ENCODE assay signal across 9 mouse cellular contexts in genomic region chr4:135985769-135986168, GRCm38 (mm10). TPM values are rescaled to one million over a fixed set of nuclear protein-coding genes. Genes with fewer than 3 reads are reported as not detected.
DNase-seq lines count a peak whose midpoint lies in the region; ATAC-seq and TF ChIP-seq lines count a peak whose summit lies in the region.
"Had no signal": no experiment of that assay in that cellular context is flagged by ENCODE, and none has a peak within 500 bp of the region (broad histone marks: within the 10 kb centered on the region; RNA-seq: fewer than 3 reads in every experiment).

No protein-coding gene starts in this region.

- no peak for TF ChIP-seq CTCF in gastrocnemius, adult 2 months (IDR thresholded peaks at IDR 0.05)
- no peak for TF ChIP-seq CTCF in CH12.LX (conservative IDR thresholded peaks at IDR 0.05 in 1 of 2, IDR thresholded peaks at IDR 0.05 in 1 of 2; ENCODE audit: low read depth in 2 of 2, low read length in 2 of 2)

- no peak overlapping the region for H3K27ac ChIP-seq in gastrocnemius, adult 2 months
- H3K27ac ChIP-seq in CH12.LX (ENCODE audit: insufficient read depth, low read depth): no peak overlapping the region
- H3K27ac ChIP-seq in forebrain, embryonic 15.5 days (replicated peaks): no peak overlapping the region
- H3K27ac ChIP-seq in liver, embryonic 15.5 days (replicated peaks): peak overlapping the region; percentile 94

- WGBS in forebrain, embryonic 15.5 days: 92% methylated on average over 7 of the region's 7 CpGs
- WGBS in liver, embryonic 15.5 days (ENCODE audit: insufficient replicate concordance): 79% methylated on average over 7 of the region's 7 CpGs

- no peak for TF ChIP-seq RAD21 in CH12.LX (IDR thresholded peaks at IDR 0.05; ENCODE audit: low read depth, low read length)

- intact Hi-C loops in gastrocnemius, adult 2 months (cut with DNase I): loop anchor here (2.0 kb wide), 1 partner anchor 67 kb away; the partner anchor contains the start of gene Rpl11

- in situ Hi-C loops in CH12.LX (cut with MboI; ENCODE audit: low pct_ligation_motif_present, low pct_unique_long_range_greater_than_20kb, low sequenced_read_pairs): loop anchor here (5.0 kb wide), 1 partner anchor 47 kb away; no protein-coding TSS in a partner anchor

- peaks cover 2 to 26% of the 10 kb centered on the region in 2 experiments; a peak in 2 of 4 replicates for H3K4me1 ChIP-seq in CH12.LX (ENCODE audit: control insufficient read depth in 1 of 2, insufficient read depth in 2 of 2)
- peaks cover 21% of the 10 kb centered on the region for H3K4me1 ChIP-seq in forebrain, embryonic 15.5 days
- H3K4me1 ChIP-seq in liver, embryonic 15.5 days (replicated peaks): peaks cover 60% of the 10 kb centered on the region

- H3K9ac ChIP-seq in CH12.LX (ENCODE audit: insufficient read depth, low read depth): peak overlapping the region; percentile 61; the same call in 1 of the 2 replicates
- H3K9ac ChIP-seq in forebrain, embryonic 15.5 days (replicated peaks): no peak overlapping the region
- H3K9ac ChIP-seq in liver, embryonic 15.5 days: peak overlapping the region; percentile 99

- H3K79me2 ChIP-seq in CH12.LX (replicated peaks; ENCODE audit: control insufficient read depth, extremely low read depth, insufficient read depth, poor library complexity, severe bottlenecking): peaks cover 21% of the 10 kb centered on the region

- ATAC-seq in forebrain, embryonic 15.5 days (replicated peaks): no peak
- no peak for ATAC-seq in liver, embryonic 15.5 days (ENCODE audit: insufficient read depth)

- no peaks in the 10 kb centered on the region for H3K27me3 ChIP-seq in CH12.LX (replicated peaks)
- H3K27me3 ChIP-seq in forebrain, embryonic 15.5 days: no peaks in the 10 kb centered on the region
- H3K27me3 ChIP-seq in liver, embryonic 15.5 days: no peaks in the 10 kb centered on the region

- peak overlapping the region; percentile 82 for H3K4me2 ChIP-seq in CH12.LX (ENCODE audit: insufficient read depth, low read depth, poor library complexity, severe bottlenecking)
- peak overlapping the region; percentile 93 for H3K4me2 ChIP-seq in forebrain, embryonic 15.5 days (replicated peaks)
- H3K4me2 ChIP-seq in liver, embryonic 15.5 days: peak overlapping the region; percentile 95

- TF ChIP-seq POLR2A in CH12.LX (IDR thresholded peaks at IDR 0.05; ENCODE audit: low read depth, low read length): no peak

- dilution Hi-C loops in CH12.LX (cut with MboI; ENCODE audit: extremely low pct_ligation_motif_present, extremely low pct_unique_long_range_greater_than_20kb, low sequenced_read_pairs): no loop called here

- no peaks in the 10 kb centered on the region for H3K9me3 ChIP-seq in CH12.LX (replicated peaks; ENCODE audit: low read length)
- H3K9me3 ChIP-seq in forebrain, embryonic 15.5 days: no peaks in the 10 kb centered on the region
- no peaks in the 10 kb centered on the region for H3K9me3 ChIP-seq in liver, embryonic 15.5 days (replicated peaks)

- H3K4me3 ChIP-seq in gastrocnemius, adult 2 months: peak overlapping the region; percentile 85
- H3K4me3 ChIP-seq in CH12.LX (replicated peaks in 1 of 3; ENCODE audit: low read depth in 2 of 3, low read length in 2 of 3, poor library complexity in 1 of 3): peak overlapping the region; percentile 96 to 99 (median 96)
- H3K4me3 ChIP-seq in forebrain, embryonic 15.5 days: peak overlapping the region; percentile 85
- peak overlapping the region; percentile 98 for H3K4me3 ChIP-seq in liver, embryonic 15.5 days (replicated peaks)

- DNase-seq in gastrocnemius, adult 2 months: no peak
- DNase-seq in gastrocnemius, adult 8-10 months (ENCODE audit: low spot score in 2 of 2): no peak
- DNase-seq in CH12.LX (ENCODE audit: extremely low read depth): no peak
- DNase-seq in adrenal gland, postnatal 10 days: no peak
- no peak for DNase-seq in gastrocnemius, postnatal 4 days (ENCODE audit: low spot score in 2 of 2)
- no peak for DNase-seq in cerebellum, adult 18-20 months
- DNase-seq: kidney, postnatal 36 days had no signal

- no peak for TF ChIP-seq EP300 in CH12.LX (IDR thresholded peaks at IDR 0.05; ENCODE audit: low read length)

- peaks cover 24 to 42% of the 10 kb centered on the region in 2 experiments for H3K36me3 ChIP-seq in CH12.LX (replicated peaks in 1 of 2; ENCODE audit: control insufficient read depth in 1 of 2, insufficient read depth in 1 of 2, low read length in 1 of 2)
- H3K36me3 ChIP-seq in forebrain, embryonic 15.5 days: peaks cover 14% of the 10 kb centered on the region; the same call in 1 of the 2 replicates
- H3K36me3 ChIP-seq in liver, embryonic 15.5 days (replicated peaks): peaks cover 45% of the 10 kb centered on the region

TF ChIP-seq in CH12.LX, 34 proteins besides CTCF, POLR2A, EP300 and RAD21:
- TF ChIP-seq ZKSCAN1 (IDR thresholded peaks at IDR 0.05; ENCODE audit: borderline replicate concordance, low read depth, low read length) (no peak), PAX5 (IDR thresholded peaks at IDR 0.05; ENCODE audit: low read length) (no peak), JUND (conservative IDR thresholded peaks at IDR 0.05; ENCODE audit: low read depth, low read length) (no peak)
TF ChIP-seq in CH12.LX: peak in this region for 0.

RNA-seq across cellular contexts. Expression of gene Pithd1, which starts 1.3 kb away (rescaled TPM):
- 10 to 100 TPM; 23.3 to 28.5 TPM for total RNA-seq in gastrocnemius, adult 2 months (2021)
- total RNA-seq in gastrocnemius, adult 8-10 months (2022): 10 to 100 TPM; 26.9 to 31.9 (median 28.9) TPM
- total RNA-seq in CH12.LX (2012; rRNA removed): 53.2 and 65.4 TPM in 2 replicates
- total RNA-seq in CH12.LX (2014; rRNA removed): 87.5 and 93.2 TPM in 2 replicates
- 53.2 and 67.1 TPM in 2 replicates for polyA plus RNA-seq in CH12.LX (2012; ENCODE audit: insufficient read length, low read depth)
- polyA plus RNA-seq in forebrain, embryonic 15.5 days (2015; fragmentation: Nextera tagmentation; extraction: Ambion mirVana): 52.1 and 55.3 TPM in 2 replicates
- 73.9 and 81.7 TPM in 2 replicates for polyA plus RNA-seq in liver, embryonic 15.5 days (2015; fragmentation: Nextera tagmentation; extraction: Ambion mirVana)
- total RNA-seq in adrenal gland, postnatal 10 days (2021): 10 to 100 TPM; 27.0 to 33.5 TPM
- total RNA-seq in gastrocnemius, postnatal 4 days (2021): 10 to 100 TPM; 23.6 to 26.2 TPM

RNA-seq across cellular contexts. Expression of gene Lypla2, which starts 13.3 kb away (rescaled TPM):
- total RNA-seq in gastrocnemius, adult 2 months (2021): 10 to 100 TPM; 25.6 to 30.4 TPM
- total RNA-seq in gastrocnemius, adult 8-10 months (2022): 10 to 100 TPM; 27.0 to 33.7 (median 30.8) TPM
- total RNA-seq in CH12.LX (2012; rRNA removed) (54.0 and 54.9 TPM in 2 replicates), CH12.LX (2014; rRNA removed) (55.9 and 57.2 TPM in 2 replicates)
- 91.8 and 96.5 TPM in 2 replicates for polyA plus RNA-seq in CH12.LX (2012; ENCODE audit: insufficient read length, low read depth)
- 180 and 188 TPM in 2 replicates for polyA plus RNA-seq in forebrain, embryonic 15.5 days (2015; fragmentation: Nextera tagmentation; extraction: Ambion mirVana)
- polyA plus RNA-seq in liver, embryonic 15.5 days (2015; fragmentation: Nextera tagmentation; extraction: Ambion mirVana): 40.4 and 49.5 TPM in 2 replicates
- total RNA-seq in adrenal gland, postnatal 10 days (2021): 10 to 100 TPM; 57.1 to 57.9 TPM
- total RNA-seq in gastrocnemius, postnatal 4 days (2021): 10 to 100 TPM; 36.5 to 39.6 TPM

RNA-seq across cellular contexts. Expression of gene Gale, which starts 22.2 kb away (rescaled TPM):
- total RNA-seq in gastrocnemius, adult 2 months (2021): under 1 TPM in 1 of 2 experiments, not detected in 1; 0.47 TPM
- total RNA-seq in gastrocnemius, adult 8-10 months (2022): 1 to 10 TPM in 1 of 4 experiments, under 1 TPM in 2, not detected in 1; 0.40 to 1.3 (median 0.72) TPM
- 39.4 and 40.5 TPM in 2 replicates for total RNA-seq in CH12.LX (2012; rRNA removed)
- 32.9 and 34.8 TPM in 2 replicates for total RNA-seq in CH12.LX (2014; rRNA removed)
- polyA plus RNA-seq in CH12.LX (2012; ENCODE audit: insufficient read length, low read depth): 23.6 and 23.8 TPM in 2 replicates
- polyA plus RNA-seq in forebrain, embryonic 15.5 days (2015; fragmentation: Nextera tagmentation; extraction: Ambion mirVana): 35.2 and 35.6 TPM in 2 replicates
- 38.6 and 46.9 TPM in 2 replicates for polyA plus RNA-seq in liver, embryonic 15.5 days (2015; fragmentation: Nextera tagmentation; extraction: Ambion mirVana)
- total RNA-seq in adrenal gland, postnatal 10 days (2021): 10 to 100 TPM; 22.0 to 23.1 TPM
- 1 to 10 TPM; 7.1 to 7.7 TPM for total RNA-seq in gastrocnemius, postnatal 4 days (2021)

RNA-seq across cellular contexts. Expression of gene Eloa, which starts 35.8 kb away (rescaled TPM):
- 10 to 100 TPM; 58.9 to 63.4 TPM for total RNA-seq in gastrocnemius, adult 2 months (2021)
- total RNA-seq in gastrocnemius, adult 8-10 months (2022): 10 to 100 TPM; 56.6 to 70.4 (median 62.9) TPM
- total RNA-seq in CH12.LX (2012; rRNA removed): 45.8 and 52.2 TPM in 2 replicates
- 64.9 and 66.0 TPM in 2 replicates for total RNA-seq in CH12.LX (2014; rRNA removed)
- 61.6 and 66.2 TPM in 2 replicates for polyA plus RNA-seq in CH12.LX (2012; ENCODE audit: insufficient read length, low read depth)
- polyA plus RNA-seq in forebrain, embryonic 15.5 days (2015; fragmentation: Nextera tagmentation; extraction: Ambion mirVana): 30.5 and 32.6 TPM in 2 replicates
- 27.0 and 29.6 TPM in 2 replicates for polyA plus RNA-seq in liver, embryonic 15.5 days (2015; fragmentation: Nextera tagmentation; extraction: Ambion mirVana)
- 10 to 100 TPM; 40.5 to 41.8 TPM for total RNA-seq in adrenal gland, postnatal 10 days (2021)
- total RNA-seq in gastrocnemius, postnatal 4 days (2021): 10 to 100 TPM; 43.9 to 45.9 TPM

RNA-seq across cellular contexts. Expression of gene Hmgcl, which starts 39.5 kb away (rescaled TPM):
- total RNA-seq in gastrocnemius, adult 2 months (2021): 10 to 100 TPM; 31.7 to 43.4 TPM
- total RNA-seq in gastrocnemius, adult 8-10 months (2022): 10 to 100 TPM; 39.8 to 44.0 (median 42.0) TPM
- total RNA-seq in CH12.LX (2012; rRNA removed) (32.4 and 42.7 TPM in 2 replicates), CH12.LX (2014; rRNA removed) (38.0 and 39.5 TPM in 2 replicates)
- polyA plus RNA-seq in CH12.LX (2012; ENCODE audit: insufficient read length, low read depth): 27.2 and 27.6 TPM in 2 replicates
- 61.3 and 66.6 TPM in 2 replicates for polyA plus RNA-seq in forebrain, embryonic 15.5 days (2015; fragmentation: Nextera tagmentation; extraction: Ambion mirVana)
- 91.4 and 96.5 TPM in 2 replicates for polyA plus RNA-seq in liver, embryonic 15.5 days (2015; fragmentation: Nextera tagmentation; extraction: Ambion mirVana)
- 100 to 1,000 TPM in 1 of 2 experiments, 10 to 100 TPM in 1; 84.4 to 108 TPM for total RNA-seq in adrenal gland, postnatal 10 days (2021)
- 10 to 100 TPM; 46.6 to 47.7 TPM for total RNA-seq in gastrocnemius, postnatal 4 days (2021)
